Mouse (Mus musculus) ES-Bruce4 (cell line): Measurements from ENCODE around the gene Slfn5.

Experiments used
- CTCF ChIP-seq: IDR thresholded peaks from one replicate; pipeline ENCODE4 v1.8.1; 2011; ENCODE audit warnings: low read depth, low read length
- EP300 ChIP-seq: IDR thresholded peaks from 2 replicates; pipeline ENCODE4 v1.6.1; 2011; ENCODE audit warnings: low read depth, low read length; ENCODE audit not compliant: insufficient read depth

GRCm38 (mm10) chr11:82952612-82953542 is 1.7 kb downstream of the Slfn5 start:
- TF ChIP-seq CTCF (no peak), EP300 (no peak)
